Comparison of ENCODE assay signal across 8 mouse cellular contexts in genomic region chr2:34645851-34646540, GRCm38 (mm10).
DNase-seq lines count a peak whose midpoint lies in the region; ATAC-seq and TF ChIP-seq lines count a peak whose summit lies in the region.

No protein-coding gene starts in this region.

- peak overlapping the region; percentile 78 for H3K4me2 ChIP-seq in heart, embryonic 14.5 days (ENCODE audit: low read length)
- peak overlapping the region; percentile 81 for H3K4me2 ChIP-seq in kidney, postnatal 0 days (ENCODE audit: low read length)

- TF ChIP-seq POLR2A in embryonic fibroblast, embryonic 13.5 days (IDR thresholded peaks at IDR 0.05; ENCODE audit: low read depth, low read length): peak; percentile 66; the same call in 1 of the 2 replicates

- ATAC-seq in heart, embryonic 14.5 days (ENCODE audit: insufficient number of reproducible peaks, insufficient read depth, low FRiP score, low read depth): peak; percentile 77
- ATAC-seq in kidney, postnatal 0 days (replicated peaks; ENCODE audit: low FRiP score, low read depth): peak; percentile 90; the same call in 1 of the 2 replicates

- WGBS in heart, embryonic 14.5 days: 6% methylated on average over 19 of the region's 21 CpGs
- WGBS in kidney, postnatal 0 days: 10% methylated on average over 21 of the region's 21 CpGs

- H3K27ac ChIP-seq in embryonic fibroblast, embryonic 13.5 days (ENCODE audit: insufficient read depth, low read length): no peak overlapping the region
- peak overlapping the region in 1 of 2 experiments; percentile 35; a peak in 2 of 4 replicates for H3K27ac ChIP-seq in heart, embryonic 14.5 days (replicated peaks in 1 of 2; ENCODE audit: control insufficient read depth in 1 of 2, insufficient read depth in 1 of 2, low read depth in 2 of 2, low read length in 2 of 2)
- no peak overlapping the region for H3K27ac ChIP-seq in kidney, postnatal 0 days

- H3K9me3 ChIP-seq in heart, embryonic 14.5 days (ENCODE audit: control insufficient read depth, low read length): no peaks in the 10 kb centered on the region
- H3K9me3 ChIP-seq in kidney, postnatal 0 days (replicated peaks; ENCODE audit: low read length): no peaks in the 10 kb centered on the region

- H3K9ac ChIP-seq in heart, embryonic 14.5 days (ENCODE audit: low read length): peak overlapping the region; percentile 72
- H3K9ac ChIP-seq in kidney, postnatal 0 days (ENCODE audit: low read depth, low read length): peak overlapping the region; percentile 47; the same call in 1 of the 2 replicates

- no peaks in the 10 kb centered on the region for H3K27me3 ChIP-seq in heart, embryonic 14.5 days (ENCODE audit: control insufficient read depth, insufficient read depth, low read length)
- H3K27me3 ChIP-seq in kidney, postnatal 0 days (ENCODE audit: insufficient read depth, low read length): no peaks in the 10 kb centered on the region

- DNase-seq in CD4-positive helper T cell, adult 2 months (ENCODE audit: low read depth, low spot score): peak; percentile 88
- peak; percentile 95 for DNase-seq in ZHBTc4 (ENCODE audit: low read depth, low spot score)
- DNase-seq in kidney, postnatal 0 days (ENCODE audit: low spot score): peak; percentile 81
- DNase-seq in lung, postnatal 4 days: peak; percentile 83 to 87
- DNase-seq in skeletal muscle tissue, adult 2 months (ENCODE audit: low read depth, low spot score): peak; percentile 36
- DNase-seq in adipocyte (ENCODE audit: low spot score): no peak

- H3K4me3 ChIP-seq in embryonic fibroblast, embryonic 13.5 days (ENCODE audit: insufficient read depth, low read length): peak overlapping the region; percentile 30
- peak overlapping the region; percentile 50 to 57 for H3K4me3 ChIP-seq in heart, embryonic 14.5 days (ENCODE audit: control insufficient read depth in 1 of 2, insufficient read depth in 1 of 2, low read depth in 1 of 2, low read length in 2 of 2)
- H3K4me3 ChIP-seq in kidney, postnatal 0 days (replicated peaks; ENCODE audit: low read depth, low read length): peak overlapping the region; percentile 38

- H3K36me3 ChIP-seq in heart, embryonic 14.5 days (ENCODE audit: control insufficient read depth, insufficient read depth, low read length): no peaks in the 10 kb centered on the region
- H3K36me3 ChIP-seq in kidney, postnatal 0 days (ENCODE audit: insufficient read depth, low read length): no peaks in the 10 kb centered on the region

- no peak for TF ChIP-seq CTCF in embryonic fibroblast, embryonic 13.5 days (IDR thresholded peaks at IDR 0.05; ENCODE audit: borderline replicate concordance, insufficient read depth, low read length)
- TF ChIP-seq CTCF in kidney, postnatal 0 days (IDR thresholded peaks at IDR 0.05; ENCODE audit: low read depth): no peak

- no peaks in the 10 kb centered on the region for H3K4me1 ChIP-seq in embryonic fibroblast, embryonic 13.5 days (ENCODE audit: control insufficient read depth, insufficient read depth, low read length)
- H3K4me1 ChIP-seq in heart, embryonic 14.5 days (ENCODE audit: control insufficient read depth in 2 of 2, insufficient read depth in 2 of 2, low read length in 2 of 2): peaks cover 4 to 6% of the 10 kb centered on the region in 2 experiments; a peak in 3 of 4 replicates
- peaks cover 10% of the 10 kb centered on the region; the same call in 1 of the 2 replicates for H3K4me1 ChIP-seq in kidney, postnatal 0 days (replicated peaks; ENCODE audit: insufficient read depth, low read length)
